Mouse (Mus musculus) Patski (cell line): ENCODE data around the gene Arel1. TPM values are rescaled to one million over a fixed set of nuclear protein-coding genes. Genes with fewer than 3 reads are reported as not detected.

Source experiments
- ATAC-seq: fragments of 100-300 bp; one replicate; pipeline ENCODE4 v1.8.0; 2021
- CTCF ChIA-PET: fragments of 350-600 bp; sonication (Branson Sonifier 250); formaldehyde crosslinking; loops from one replicate; lab custom pipeline; 2022; ENCODE audit warnings: inconsistent platforms; lab: Charles Lee
- POLR2A ChIA-PET: fragments of 350-600 bp; sonication (Branson Sonifier 250); formaldehyde crosslinking; loops from one replicate; lab custom pipeline; 2022; ENCODE audit warnings: antibody characterized with exemption, inconsistent platforms; lab: Charles Lee
- DNase-seq: peaks from one replicate; pipeline ENCODE4 v3.0.0-alpha.2; 2011; ENCODE audit warnings: low read depth, low spot score
- H3K27me3 ChIP-seq: fragments of 371-371 bp; one replicate; pipeline ENCODE4 v1.5.1; 2021
- CTCF ChIP-seq: fragments of 100-300 bp; IDR thresholded peaks from one replicate; pipeline ENCODE4 v1.5.1; 2021
- in situ Hi-C: fragments of 300-500 bp; cut with MboI; formaldehyde crosslinking; loops from 3 replicates; pipeline ENCODE4 v1.11.1; 2018; ENCODE audit warnings: low pct_unique_long_range_greater_than_20kb, mixed read lengths
- polyA plus RNA-seq: library from polyadenylated mRNA; unstranded; gene quantifications from one replicate; pipeline ENCODE4 v1.2.3, GENCODE M21; 2021

The Arel1 gene
- polyA plus RNA-seq, 1 experiment from 2014 or later = 27.6 TPM

GRCm38 (mm10) chr12:84907024-84907626, 63.6 kb downstream of the Arel1 start:
- H3K27me3 ChIP-seq = no peaks in the 10 kb centered on the region
- TF ChIP-seq CTCF = no peak
- in situ Hi-C loops = no loop called here
- ChIA-PET POLR2A (interaction anchor here (0.8 kb wide), 1 partner anchor 41 kb away, joined by 4 read pairs; no protein-coding TSS in a partner anchor), CTCF (interaction anchor here (1.2 kb wide), 1 partner anchor 13 kb away, joined by 3 read pairs; no protein-coding TSS in a partner anchor)
- no peak for ATAC-seq
- no peak for DNase-seq

- ChIA-PET CTCF (no interaction called here), POLR2A (no interaction called here)
- in situ Hi-C loops = no loop called here
- no peak for DNase-seq
- TF ChIP-seq CTCF = no peak
- no peak for ATAC-seq
- no peaks in the 10 kb centered on the region for H3K27me3 ChIP-seq
Measured at GRCm38 (mm10) chr12:84904399-84904798, 66.3 kb downstream of the Arel1 start.

GRCm38 (mm10) chr12:84900317-84900716, 70.4 kb downstream of the Arel1 start:
- POLR2A ChIA-PET = no interaction called here
- no peak for TF ChIP-seq CTCF
- CTCF ChIA-PET = no interaction called here
- H3K27me3 ChIP-seq = no peaks in the 10 kb centered on the region
- no peak for ATAC-seq
- no peak for DNase-seq
- in situ Hi-C loops = no loop called here

- DNase-seq (no peak), ATAC-seq (no peak)
- ChIA-PET CTCF (interaction anchor here (0.9 kb wide), 1 partner anchor 9 kb away, joined by 3 read pairs; no protein-coding TSS in a partner anchor), POLR2A (no interaction called here)
- TF ChIP-seq CTCF = no peak
- in situ Hi-C loops = no loop called here
- H3K27me3 ChIP-seq = no peaks in the 10 kb centered on the region
Measured at GRCm38 (mm10) chr12:84897322-84897721, 73.4 kb downstream of the Arel1 start.

- H3K27me3 ChIP-seq = no peaks in the 10 kb centered on the region
- CTCF ChIA-PET = interaction anchor here (0.9 kb wide), 1 partner anchor 10 kb away, joined by 3 read pairs; no protein-coding TSS in a partner anchor
- POLR2A ChIA-PET = no interaction called here
- DNase-seq (no peak), ATAC-seq (no peak)
- in situ Hi-C loops = no loop called here
- TF ChIP-seq CTCF = no peak
Measured at GRCm38 (mm10) chr12:84896235-84896634, 74.5 kb downstream of the Arel1 start.

GRCm38 (mm10) chr12:84893648-84894628, 76.8 kb downstream of the Arel1 start:
- H3K27me3 ChIP-seq = no peaks in the 10 kb centered on the region
- in situ Hi-C loops = no loop called here
- ATAC-seq (no peak), DNase-seq (no peak)
- POLR2A ChIA-PET = interaction anchor here (0.6 kb wide), 1 partner anchor 74 kb away, joined by 6 read pairs; no protein-coding TSS in a partner anchor
- CTCF ChIA-PET = no interaction called here
- no peak for TF ChIP-seq CTCF

- TF ChIP-seq CTCF = no peak
- CTCF ChIA-PET = interaction anchor here (2.0 to 2.4 kb wide), 2 partner anchors 12 to 14 kb away, joined by 6 read pairs; partner anchors contain the start of gene Ltbp2
- in situ Hi-C loops = no loop called here
- POLR2A ChIA-PET = no interaction called here
- H3K27me3 ChIP-seq = no peaks in the 10 kb centered on the region
- DNase-seq (peak; percentile 85), ATAC-seq (peak; percentile 40)
Measured at GRCm38 (mm10) chr12:84890289-84890688, 80.4 kb downstream of the Arel1 start.

GRCm38 (mm10) chr12:84885107-84885876, 85.4 kb downstream of the Arel1 start:
- no peaks in the 10 kb centered on the region for H3K27me3 ChIP-seq
- ChIA-PET CTCF (no interaction called here), POLR2A (interaction anchor here (0.6 kb wide), 1 partner anchor 207 kb away, joined by 5 read pairs; no protein-coding TSS in a partner anchor)
- peak; percentile 92 for DNase-seq
- in situ Hi-C loops = no loop called here
- TF ChIP-seq CTCF = no peak
- peak; percentile 69 for ATAC-seq

- TF ChIP-seq CTCF = no peak
- POLR2A ChIA-PET = no interaction called here
- H3K27me3 ChIP-seq = no peaks in the 10 kb centered on the region
- in situ Hi-C loops = no loop called here
- no peak for DNase-seq
- CTCF ChIA-PET = no interaction called here
- ATAC-seq = peak; percentile 41
Measured at GRCm38 (mm10) chr12:84884423-84885076, 86.2 kb downstream of the Arel1 start.

- in situ Hi-C loops = no loop called here
- ChIA-PET POLR2A (no interaction called here), CTCF (no interaction called here)
- ATAC-seq (no peak), DNase-seq (no peak)
- no peak for TF ChIP-seq CTCF
- H3K27me3 ChIP-seq = no peaks in the 10 kb centered on the region
Measured at GRCm38 (mm10) chr12:84882796-84883195, 87.9 kb downstream of the Arel1 start.
